Mouse (Mus musculus): Measurements from ENCODE around the gene Klf13.

Klf13 gene

GRCm38 (mm10) chr7:63876640-63877039 is 62.1 kb downstream of the Klf13 start:
- Histone ChIP-seq H3K27me3 (ENCODE audit: control insufficient read depth, insufficient read depth, low read length, poor library complexity, severe bottlenecking) (no peaks in the 10 kb centered on the region), H3K36me3 (ENCODE audit: control insufficient read depth, insufficient read depth, low read length, poor library complexity, severe bottlenecking) (no peaks in the 10 kb centered on the region)
- no peak for DNase-seq (ENCODE audit: low read depth, low spot score)

- DNase-seq (ENCODE audit: low read depth, low spot score), result no peak
- Histone ChIP-seq H3K27me3 (ENCODE audit: control insufficient read depth, insufficient read depth, low read length, poor library complexity, severe bottlenecking) (no peaks in the 10 kb centered on the region), H3K36me3 (ENCODE audit: control insufficient read depth, insufficient read depth, low read length, poor library complexity, severe bottlenecking) (no peaks in the 10 kb centered on the region)
Observed at GRCm38 (mm10) chr7:63875686-63876085, 63.0 kb downstream of the Klf13 start.

DNA sequence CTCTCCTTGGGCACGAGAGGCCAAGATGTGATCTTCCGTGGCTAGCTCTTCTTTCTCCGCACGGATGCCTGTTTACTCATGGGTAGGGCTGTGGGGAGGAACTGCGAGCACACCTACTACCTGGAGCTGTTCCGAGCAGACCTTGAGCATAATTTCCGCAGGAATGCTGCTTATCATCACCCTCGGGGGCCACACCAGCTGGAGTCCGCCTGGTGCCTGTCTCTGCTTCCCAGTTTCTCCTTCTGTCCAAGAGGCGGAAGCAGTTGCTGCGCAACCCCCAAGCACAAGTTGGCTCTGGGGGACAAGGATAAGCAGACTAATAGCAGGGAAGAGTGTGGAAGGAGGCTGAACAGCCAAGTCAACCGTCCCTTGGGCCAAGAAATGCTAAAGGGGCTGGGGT is 64.8 kb downstream of the Klf13 start:
- DNase-seq (ENCODE audit: low read depth, low spot score), result no peak
- Histone ChIP-seq H3K36me3 (ENCODE audit: control insufficient read depth, insufficient read depth, low read length, poor library complexity, severe bottlenecking) (no peaks in the 10 kb centered on the region), H3K27me3 (ENCODE audit: control insufficient read depth, insufficient read depth, low read length, poor library complexity, severe bottlenecking) (no peaks in the 10 kb centered on the region)

GRCm38 (mm10) chr7:63871698-63872097 is 67.0 kb downstream of the Klf13 start:
- H3K36me3 ChIP-seq (ENCODE audit: control insufficient read depth, insufficient read depth, low read length, poor library complexity, severe bottlenecking), result no peaks in the 10 kb centered on the region
- DNase-seq (ENCODE audit: low read depth, low spot score), result no peak
- H3K27me3 ChIP-seq (ENCODE audit: control insufficient read depth, insufficient read depth, low read length, poor library complexity, severe bottlenecking), result no peaks in the 10 kb centered on the region

DNA sequence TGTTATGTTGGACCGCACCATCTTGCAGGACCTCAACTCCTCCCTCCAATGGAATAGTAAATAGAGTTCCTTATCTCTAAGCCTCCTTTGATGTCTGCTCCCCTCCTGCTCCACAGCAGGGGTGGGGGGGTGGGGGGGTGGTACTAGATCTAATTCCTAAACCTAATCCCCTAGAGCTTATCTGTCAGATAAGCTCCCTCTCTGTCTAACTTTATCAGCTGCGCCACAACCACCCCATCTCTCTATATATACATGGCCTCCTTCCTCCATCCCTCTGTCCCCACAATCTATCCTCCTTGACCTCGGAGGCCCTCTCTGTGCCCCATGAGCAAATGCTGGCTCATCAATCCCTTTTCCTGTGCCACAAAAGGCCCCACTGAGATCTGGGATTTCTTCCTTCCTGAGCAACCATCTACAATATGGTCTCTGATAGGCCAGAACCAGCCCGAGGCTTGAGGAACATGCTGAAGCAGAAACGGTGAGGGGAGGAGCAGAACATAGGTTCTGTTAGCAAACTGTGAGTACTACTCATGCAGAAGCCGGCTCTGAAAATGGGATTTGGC is 70.3 kb downstream of the Klf13 start:
- no peaks in the 10 kb centered on the region for H3K27me3 ChIP-seq (ENCODE audit: control insufficient read depth, insufficient read depth, low read length, poor library complexity, severe bottlenecking)
- no peaks in the 10 kb centered on the region for H3K36me3 ChIP-seq (ENCODE audit: control insufficient read depth, insufficient read depth, low read length, poor library complexity, severe bottlenecking)
- no peak for DNase-seq (ENCODE audit: low read depth, low spot score)

DNA sequence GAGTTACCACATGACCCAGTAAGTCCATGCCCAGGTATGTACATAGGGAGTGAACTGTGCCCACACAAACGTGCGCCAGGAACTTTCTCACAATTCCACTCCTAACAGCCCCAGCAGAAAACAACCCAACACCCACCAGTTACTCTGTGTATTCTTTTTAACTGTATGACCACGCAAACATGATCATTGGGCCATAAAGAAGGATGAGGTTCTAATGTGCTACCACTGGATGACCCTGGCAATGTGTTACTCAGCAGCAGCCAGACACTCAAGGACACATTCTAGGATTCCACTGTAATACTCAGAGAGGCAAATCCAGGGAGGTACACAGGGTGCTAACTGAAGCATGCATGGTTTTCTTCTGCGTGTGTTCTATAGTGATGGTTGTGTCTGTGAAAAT is 72.8 kb downstream of the Klf13 start:
- DNase-seq (ENCODE audit: low read depth, low spot score), result no peak
- H3K27me3 ChIP-seq (ENCODE audit: control insufficient read depth, insufficient read depth, low read length, poor library complexity, severe bottlenecking), result no peaks in the 10 kb centered on the region
- H3K36me3 ChIP-seq (ENCODE audit: control insufficient read depth, insufficient read depth, low read length, poor library complexity, severe bottlenecking), result no peaks in the 10 kb centered on the region

DNA sequence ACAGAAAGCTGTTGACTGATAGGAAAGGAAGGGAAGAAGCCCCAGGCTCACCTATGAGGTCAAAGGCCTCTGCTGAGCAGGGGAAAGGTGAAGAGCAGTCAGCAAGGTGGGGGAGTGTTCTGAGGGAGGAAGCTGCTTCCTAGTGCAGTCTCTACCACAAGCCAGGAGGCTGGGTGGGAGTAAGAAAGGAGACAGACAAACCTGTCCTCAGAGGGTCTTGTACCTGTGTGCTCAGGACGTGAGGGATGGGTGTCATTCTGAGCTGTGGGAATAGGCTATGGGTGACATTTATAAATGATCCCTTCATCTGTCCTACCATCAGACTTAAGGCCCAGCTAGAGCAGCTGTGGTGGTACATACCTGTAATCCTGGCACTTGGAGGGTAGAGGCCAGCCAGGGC is 75.7 kb downstream of the Klf13 start:
- no peaks in the 10 kb centered on the region for H3K27me3 ChIP-seq (ENCODE audit: control insufficient read depth, insufficient read depth, low read length, poor library complexity, severe bottlenecking)
- no peaks in the 10 kb centered on the region for H3K36me3 ChIP-seq (ENCODE audit: control insufficient read depth, insufficient read depth, low read length, poor library complexity, severe bottlenecking)
- no peak for DNase-seq (ENCODE audit: low read depth, low spot score)

- Histone ChIP-seq H3K27me3 (ENCODE audit: control insufficient read depth, insufficient read depth, low read length, poor library complexity, severe bottlenecking) (no peaks in the 10 kb centered on the region), H3K36me3 (ENCODE audit: control insufficient read depth, insufficient read depth, low read length, poor library complexity, severe bottlenecking) (no peaks in the 10 kb centered on the region)
- no peak for DNase-seq (ENCODE audit: low read depth, low spot score)
Observed at GRCm38 (mm10) chr7:63861123-63861522, 77.6 kb downstream of the Klf13 start.

DNA sequence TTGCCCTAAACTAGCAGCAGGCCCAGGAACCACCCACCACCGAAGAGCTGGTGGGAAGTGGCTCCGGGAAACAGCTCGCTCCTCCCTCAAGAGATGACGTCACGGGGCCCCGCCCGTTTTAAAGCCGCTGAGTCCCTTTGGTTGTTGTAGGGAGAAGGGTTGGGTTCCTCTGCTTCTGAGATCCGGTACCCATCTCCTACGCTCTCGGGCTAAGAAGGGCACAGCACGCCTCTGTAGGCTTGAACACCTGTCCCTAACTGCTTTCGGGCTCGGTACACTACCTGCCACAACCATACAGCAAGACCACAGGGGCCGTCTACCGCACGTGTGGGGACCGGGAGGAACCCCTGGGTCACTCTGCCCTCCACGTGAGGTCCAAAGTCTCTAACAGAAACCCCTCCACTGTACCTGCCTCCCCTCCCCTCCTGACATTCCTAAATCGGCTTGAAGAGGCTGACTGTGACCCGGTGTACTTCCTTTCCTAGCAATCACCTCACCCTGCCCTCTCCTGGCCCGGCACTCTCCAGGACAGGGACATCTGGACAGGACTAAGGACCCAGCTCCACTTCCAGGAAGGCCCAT is 80.1 kb downstream of the Klf13 start:
- H3K36me3 ChIP-seq (ENCODE audit: control insufficient read depth, insufficient read depth, low read length, poor library complexity, severe bottlenecking), result no peaks in the 10 kb centered on the region
- H3K27me3 ChIP-seq (ENCODE audit: control insufficient read depth, insufficient read depth, low read length, poor library complexity, severe bottlenecking), result no peaks in the 10 kb centered on the region
- peak; percentile 82 for DNase-seq (ENCODE audit: low read depth, low spot score)

GRCm38 (mm10) chr7:63857771-63858417 is 80.8 kb downstream of the Klf13 start:
- no peaks in the 10 kb centered on the region for H3K27me3 ChIP-seq (ENCODE audit: control insufficient read depth, insufficient read depth, low read length, poor library complexity, severe bottlenecking)
- no peak for DNase-seq (ENCODE audit: low read depth, low spot score)
- no peaks in the 10 kb centered on the region for H3K36me3 ChIP-seq (ENCODE audit: control insufficient read depth, insufficient read depth, low read length, poor library complexity, severe bottlenecking)

DNA sequence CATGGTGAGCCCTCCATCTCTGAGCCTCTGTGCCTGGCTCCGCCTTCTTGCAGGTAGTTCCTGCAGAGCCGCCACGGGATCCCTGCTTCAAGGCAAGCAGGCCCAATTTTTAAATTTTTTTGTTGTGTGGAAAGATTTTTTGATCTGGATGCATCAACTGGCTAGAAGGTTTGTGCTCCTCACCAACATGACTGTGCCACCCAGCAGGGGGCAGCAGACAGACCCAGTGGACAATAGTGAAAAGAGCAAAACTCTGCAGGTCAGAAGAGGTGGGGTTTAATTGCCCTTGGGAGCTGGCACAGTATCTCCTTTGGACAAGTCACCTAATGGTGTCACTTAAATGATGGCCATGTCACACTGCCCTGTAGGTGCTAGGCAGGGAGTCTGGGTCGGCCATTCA is 83.4 kb downstream of the Klf13 start:
- H3K36me3 ChIP-seq (ENCODE audit: control insufficient read depth, insufficient read depth, low read length, poor library complexity, severe bottlenecking), result no peaks in the 10 kb centered on the region
- H3K27me3 ChIP-seq (ENCODE audit: control insufficient read depth, insufficient read depth, low read length, poor library complexity, severe bottlenecking), result no peaks in the 10 kb centered on the region
- DNase-seq (ENCODE audit: low read depth, low spot score), result peak; percentile 87

GRCm38 (mm10) chr7:63851841-63852533 is 86.7 kb downstream of the Klf13 start:
- Histone ChIP-seq H3K27me3 (ENCODE audit: control insufficient read depth, insufficient read depth, low read length, poor library complexity, severe bottlenecking) (no peaks in the 10 kb centered on the region), H3K36me3 (ENCODE audit: control insufficient read depth, insufficient read depth, low read length, poor library complexity, severe bottlenecking) (no peaks in the 10 kb centered on the region)
- DNase-seq (ENCODE audit: low read depth, low spot score), result no peak

All from splenic B cell, adult 2 months (primary cell).